Mouse (Mus musculus) embryonic fibroblast, embryonic 13.5 days (primary cell): ENCODE data around the gene Uqcc1.

Source experiments
- CTCF ChIP-seq: IDR thresholded peaks from 2 replicates; pipeline ENCODE4 v1.5.1; 2011; ENCODE audit warnings: mild to moderate bottlenecking, control low read depth, low read length, moderate library complexity, borderline replicate concordance; ENCODE audit not compliant: insufficient read depth
- POLR2A ChIP-seq: IDR thresholded peaks from 2 replicates; pipeline ENCODE4 v1.6.1; 2011; ENCODE audit warnings: low read depth, mild to moderate bottlenecking, control low read depth, low read length, moderate library complexity

GRCm38 (mm10) chr2:155945124-155945523, 15.0 kb upstream of the Uqcc1 start, which contains the start of gene Gdf5:
- TF ChIP-seq CTCF: no peak
- no peak for TF ChIP-seq POLR2A
